Mouse (Mus musculus) brain, embryonic 14.5 days (tissue): Measurements from ENCODE around the gene St3gal5.

Experiments
- CTCF ChIP-seq: fragments of 200-500 bp; IDR thresholded peaks from 2 replicates; pipeline ENCODE4 v1.5.1; 2012; ENCODE audit warnings: inconsistent platforms, mild to moderate bottlenecking, moderate library complexity, borderline replicate concordance; ENCODE audit not compliant: insufficient read depth, insufficient read length; ENCODE audit errors: extremely low read depth
- POLR2A ChIP-seq: fragments of 200-500 bp; IDR thresholded peaks from 2 replicates; pipeline ENCODE4 v1.6.1; 2012; ENCODE audit warnings: mild to moderate bottlenecking, inconsistent platforms, borderline replicate concordance; ENCODE audit not compliant: poor library complexity, insufficient read depth, insufficient read length, severe bottlenecking; ENCODE audit errors: extremely low read depth

DNA sequence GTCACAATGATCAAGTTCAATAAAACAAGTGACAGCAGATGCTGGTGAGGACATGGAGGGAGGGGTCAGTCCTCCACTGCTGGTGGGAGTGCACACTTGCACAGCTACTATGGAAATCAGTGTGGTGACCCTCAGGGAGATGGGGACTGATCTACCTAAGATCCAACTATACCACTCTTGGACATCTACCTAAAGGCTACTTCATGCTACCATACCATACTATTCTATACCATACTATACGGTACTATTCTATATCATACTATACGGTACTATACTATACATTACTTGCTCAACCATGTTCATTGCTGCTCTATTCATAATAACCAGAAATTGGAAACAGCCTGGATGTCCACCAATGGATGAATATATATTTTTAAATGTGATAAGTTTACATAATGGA is 68.5 kb downstream of the St3gal5 start:
- TF ChIP-seq POLR2A (no peak), CTCF (no peak)
